Mouse (Mus musculus): Measurements from ENCODE around the gene Atrnl1. TPM values are rescaled to one million over a fixed set of nuclear protein-coding genes. Genes with fewer than 3 reads are reported as not detected.

The Atrnl1 gene
- polyA plus RNA-seq, 1 experiment from 2014 or later: 8.9 TPM

Small RNAs within 50 kb of the gene (microRNA-seq; reads per million reads assigned to microRNA genes)
- 1.8 reads per million for gene Mir5623

Other genes with a start within 250 kb of the Atrnl1 start
- 16.3 and 17.5 TPM in 2 replicates for gene Trub1, start 158.1 kb upstream of the Atrnl1 start, polyA plus RNA-seq (2015; fragmentation: Nextera tagmentation; extraction: Ambion mirVana)

All from forebrain, embryonic 15.5 days (tissue).